Mouse (Mus musculus): ENCODE data around the gene Vmn1r233. TPM values are rescaled to one million over a fixed set of nuclear protein-coding genes. Genes with fewer than 3 reads are reported as not detected.
A peak's percentile ranks its signal among the peaks of the same experiment; 100 is the strongest.

The Vmn1r233 gene
- not detected in 2 replicates for polyA plus RNA-seq (2012; ENCODE audit: insufficient read depth, low replicate concordance)

GRCm38 (mm10) chr17:20996364-20996763, at the start of gene Vmn1r233:
Gene Vmn1r233 (minus strand): TSS chr17:20996464.
- no peaks in the 10 kb centered on the region for H3K36me3 ChIP-seq (replicated peaks; ENCODE audit: low read length)
- no peaks in the 10 kb centered on the region for H3K4me1 ChIP-seq
- H3K4me3 ChIP-seq (replicated peaks), result no peak within 1 kb of the TSS
- TF ChIP-seq GATA1 (IDR thresholded peaks at IDR 0.05; ENCODE audit: borderline replicate concordance, low read length) (no peak), FLI1 (IDR thresholded peaks at IDR 0.05; ENCODE audit: low read length) (no peak)
- no peaks in the 10 kb centered on the region for H3K27me3 ChIP-seq (replicated peaks)
- no peaks in the 10 kb centered on the region for H3K9me3 ChIP-seq

- no peaks in the 10 kb centered on the region for H3K4me1 ChIP-seq
- H3K4me3 ChIP-seq (replicated peaks), result no peak overlapping the region
- H3K9me3 ChIP-seq, result no peaks in the 10 kb centered on the region
- peaks cover 87% of the 10 kb centered on the region for H3K36me3 ChIP-seq (replicated peaks; ENCODE audit: low read length)
- no peaks in the 10 kb centered on the region for H3K27me3 ChIP-seq (replicated peaks)
- TF ChIP-seq GATA1 (IDR thresholded peaks at IDR 0.05; ENCODE audit: borderline replicate concordance, low read length) (no peak), FLI1 (IDR thresholded peaks at IDR 0.05; ENCODE audit: low read length) (no peak)
Measured at GRCm38 (mm10) chr17:21018410-21019080, 22.3 kb upstream of the Vmn1r233 start.

GRCm38 (mm10) chr17:21009726-21010125, 13.5 kb upstream of the Vmn1r233 start:
- no peak for TF ChIP-seq FLI1 (IDR thresholded peaks at IDR 0.05; ENCODE audit: low read length)
- no peak for TF ChIP-seq GATA1 (IDR thresholded peaks at IDR 0.05; ENCODE audit: borderline replicate concordance, low read length)
- Histone ChIP-seq H3K4me3 (replicated peaks) (peak overlapping the region; percentile 98), H3K27me3 (replicated peaks) (no peaks in the 10 kb centered on the region), H3K4me1 (peaks cover 25% of the 10 kb centered on the region), H3K36me3 (replicated peaks; ENCODE audit: low read length) (peaks cover 29% of the 10 kb centered on the region), H3K9me3 (no peaks in the 10 kb centered on the region)

GRCm38 (mm10) chr17:21008382-21009331, 12.4 kb upstream of the Vmn1r233 start, which contains the start of gene Zfp160:
Gene Zfp160 (plus strand): TSS chr17:21008903.
- Histone ChIP-seq H3K4me1 (peaks cover 25% of the 10 kb centered on the region), H3K36me3 (replicated peaks; ENCODE audit: low read length) (peaks cover 24% of the 10 kb centered on the region), H3K27me3 (replicated peaks) (peaks cover 2% of the 10 kb centered on the region), H3K9me3 (no peaks in the 10 kb centered on the region), H3K4me3 (replicated peaks) (peak within 1 kb of the TSS; percentile 98)
- TF ChIP-seq FLI1 (IDR thresholded peaks at IDR 0.05; ENCODE audit: low read length) (no peak), GATA1 (IDR thresholded peaks at IDR 0.05; ENCODE audit: borderline replicate concordance, low read length) (no peak)

- H3K36me3 ChIP-seq (replicated peaks; ENCODE audit: low read length), result no peaks in the 10 kb centered on the region
- TF ChIP-seq FLI1 (IDR thresholded peaks at IDR 0.05; ENCODE audit: low read length), result no peak
- TF ChIP-seq GATA1 (IDR thresholded peaks at IDR 0.05; ENCODE audit: borderline replicate concordance, low read length), result no peak
- H3K9me3 ChIP-seq, result no peaks in the 10 kb centered on the region
- H3K4me3 ChIP-seq (replicated peaks), result no peak overlapping the region
- H3K27me3 ChIP-seq (replicated peaks), result no peaks in the 10 kb centered on the region
- H3K4me1 ChIP-seq, result no peaks in the 10 kb centered on the region
Measured at GRCm38 (mm10) chr17:20993716-20994115, 2.5 kb downstream of the Vmn1r233 start.

- Histone ChIP-seq H3K36me3 (replicated peaks; ENCODE audit: low read length) (peaks cover 83% of the 10 kb centered on the region), H3K4me3 (replicated peaks) (no peak overlapping the region), H3K27me3 (replicated peaks) (no peaks in the 10 kb centered on the region), H3K9me3 (no peaks in the 10 kb centered on the region), H3K4me1 (no peaks in the 10 kb centered on the region)
- no peak for TF ChIP-seq FLI1 (IDR thresholded peaks at IDR 0.05; ENCODE audit: low read length)
Measured at GRCm38 (mm10) chr17:20966681-20967080, 29.6 kb downstream of the Vmn1r233 start.

GRCm38 (mm10) chr17:20965421-20965820, 30.8 kb downstream of the Vmn1r233 start:
- no peak for TF ChIP-seq GATA1 (IDR thresholded peaks at IDR 0.05; ENCODE audit: borderline replicate concordance, low read length)
- no peak for TF ChIP-seq FLI1 (IDR thresholded peaks at IDR 0.05; ENCODE audit: low read length)
- Histone ChIP-seq H3K27me3 (replicated peaks) (no peaks in the 10 kb centered on the region), H3K36me3 (replicated peaks; ENCODE audit: low read length) (peaks cover 96% of the 10 kb centered on the region), H3K4me1 (no peaks in the 10 kb centered on the region), H3K4me3 (replicated peaks) (no peak overlapping the region), H3K9me3 (no peaks in the 10 kb centered on the region)

- H3K4me3 ChIP-seq (replicated peaks), result no peak overlapping the region
- TF ChIP-seq FLI1 (IDR thresholded peaks at IDR 0.05; ENCODE audit: low read length) (no peak), GATA1 (IDR thresholded peaks at IDR 0.05; ENCODE audit: borderline replicate concordance, low read length) (no peak)
- no peaks in the 10 kb centered on the region for H3K9me3 ChIP-seq
- no peaks in the 10 kb centered on the region for H3K4me1 ChIP-seq
- H3K36me3 ChIP-seq (replicated peaks; ENCODE audit: low read length), result peaks cover 100% of the 10 kb centered on the region
- H3K27me3 ChIP-seq (replicated peaks), result no peaks in the 10 kb centered on the region
Measured at GRCm38 (mm10) chr17:20960386-20960785, 35.9 kb downstream of the Vmn1r233 start.

- peak overlapping the region; percentile 99 for H3K4me3 ChIP-seq (replicated peaks)
- peaks cover 61% of the 10 kb centered on the region for H3K4me1 ChIP-seq
- no peaks in the 10 kb centered on the region for H3K9me3 ChIP-seq
- no peak for TF ChIP-seq FLI1 (IDR thresholded peaks at IDR 0.05; ENCODE audit: low read length)
- no peak for TF ChIP-seq GATA1 (IDR thresholded peaks at IDR 0.05; ENCODE audit: borderline replicate concordance, low read length)
- H3K36me3 ChIP-seq (replicated peaks; ENCODE audit: low read length), result peaks cover 25% of the 10 kb centered on the region
- H3K27me3 ChIP-seq (replicated peaks), result no peaks in the 10 kb centered on the region
Measured at GRCm38 (mm10) chr17:20946636-20947035, 49.6 kb downstream of the Vmn1r233 start.

Measured in megakaryocyte, embryonic 14.5 days (primary cell).